Mouse (Mus musculus) left cerebral cortex, adult 8-10 months (tissue): ENCODE measurements around the gene Otud7b. TPM values are rescaled to one million over a fixed set of nuclear protein-coding genes. Genes with fewer than 3 reads are reported as not detected.

ENCODE experiments used
- DNase-seq, 2 experiments: peaks; one replicate each; pipeline ENCODE4 v3.0.0; 2022; ENCODE audit warnings: low spot score in 2 of 2
- total RNA-seq, 4 experiments: library from RNA; stranded (reverse); gene quantifications; 2 replicates each; pipeline ENCODE4 v1.2.4; 2022

Gene Otud7b
- total RNA-seq, 4 experiments from 2014 or later, result 33.4 to 40.7 (median 38.5) TPM

GRCm38 (mm10) chr3:96084146-96084755 is 20.1 kb upstream of the Otud7b start:
- no peak for DNase-seq

- DNase-seq, result no peak
These were observed 17.1 kb upstream of the Otud7b start for GRCm38 (mm10) chr3:96087219-96087618.

- no peak for DNase-seq
These were observed 16.5 kb upstream of the Otud7b start for GRCm38 (mm10) chr3:96087801-96088200.

GRCm38 (mm10) chr3:96089882-96090489 is 14.3 kb upstream of the Otud7b start:
- DNase-seq, result no peak

GRCm38 (mm10) chr3:96091146-96091545 is 13.2 kb upstream of the Otud7b start:
- no peak for DNase-seq

- DNase-seq, result no peak
These were observed 12.4 kb upstream of the Otud7b start for GRCm38 (mm10) chr3:96091966-96092365.

- DNase-seq, result no peak
These were observed 10.8 kb upstream of the Otud7b start for GRCm38 (mm10) chr3:96093509-96093908.

- DNase-seq, result no peak
These were observed 10.1 kb upstream of the Otud7b start for GRCm38 (mm10) chr3:96094203-96094602.

- DNase-seq, result no peak
These were observed 6.2 kb upstream of the Otud7b start for GRCm38 (mm10) chr3:96098168-96098567.

- no peak for DNase-seq
These were observed 5.6 kb upstream of the Otud7b start for GRCm38 (mm10) chr3:96098616-96099267.

GRCm38 (mm10) chr3:96102100-96102872 is 2.0 kb upstream of the Otud7b start:
- peak in 1 of 2 experiments; percentile 77 for DNase-seq

GRCm38 (mm10) chr3:96103901-96104260 is 446 bp upstream of the Otud7b start:
- DNase-seq, result no peak

- DNase-seq, result no peak
These were observed 963 bp downstream of the Otud7b start for GRCm38 (mm10) chr3:96105232-96105747.

GRCm38 (mm10) chr3:96106151-96106550 is 1.8 kb downstream of the Otud7b start:
- no peak for DNase-seq

- no peak for DNase-seq
These were observed 4.0 kb downstream of the Otud7b start for GRCm38 (mm10) chr3:96108315-96108714.

- no peak for DNase-seq
These were observed 8.9 kb downstream of the Otud7b start for GRCm38 (mm10) chr3:96113251-96113650.

GRCm38 (mm10) chr3:96118142-96118541 is 13.8 kb downstream of the Otud7b start:
- DNase-seq, result no peak

- DNase-seq, result no peak
These were observed 14.4 kb downstream of the Otud7b start for GRCm38 (mm10) chr3:96118702-96119101.

GRCm38 (mm10) chr3:96124235-96124634 is 19.9 kb downstream of the Otud7b start:
- DNase-seq, result no peak

GRCm38 (mm10) chr3:96128128-96128527 is 23.8 kb downstream of the Otud7b start:
- DNase-seq, result no peak

GRCm38 (mm10) chr3:96132478-96132877 is 28.2 kb downstream of the Otud7b start:
- DNase-seq, result no peak
